Mouse (Mus musculus): ENCODE measurements around the gene Mcm2.

- TF ChIP-seq USF1 (IDR thresholded peaks at IDR 0.05; ENCODE audit: low read depth) (peak; percentile 96), CTCF (IDR thresholded peaks at IDR 0.05; ENCODE audit: control insufficient read depth, insufficient read depth, insufficient read length) (no peak), MAX (IDR thresholded peaks at IDR 0.05) (peak; percentile 41), FOSL1 (IDR thresholded peaks at IDR 0.05; ENCODE audit: insufficient read depth, low read length, poor library complexity, severe bottlenecking) (no peak), CEBPB (IDR thresholded peaks at IDR 0.05; ENCODE audit: low read depth) (no peak), MYOD1 (IDR thresholded peaks at IDR 0.05; ENCODE audit: control insufficient read depth, insufficient read length, low read depth) (peak; percentile 16), MYOG (IDR thresholded peaks at IDR 0.05; ENCODE audit: control insufficient read depth, extremely low read depth, insufficient read length) (no peak)
These were observed at the start of gene Mcm2 for GRCm38 (mm10) chr6:88898534-88899048.

All from C2C12 (cell line).